Mouse (Mus musculus) hindbrain, embryonic 11.5 days (tissue): ENCODE results near the gene Cdh1. TPM values are rescaled to one million over a fixed set of nuclear protein-coding genes. Genes with fewer than 3 reads are reported as not detected.

Experiments
- ATAC-seq: fragments of 200-750 bp; cut with Nextera tagmentation; 2 replicates; pipeline ENCODE4 v1.8.0; 2017; ENCODE audit warnings: mild to moderate bottlenecking, moderate TSS enrichment, moderate library complexity; ENCODE audit not compliant: low FRiP score
- DNase-seq: peaks from one replicate; pipeline ENCODE4 v3.0.0-alpha.2; 2015; ENCODE audit warnings: low spot score
- H3K27ac ChIP-seq: fragments of 300-500 bp; sonication (generic); 2 replicates; pipeline ENCODE4 v1.5.1; 2014; ENCODE audit warnings: mild to moderate bottlenecking, low read depth, low read length
- H3K27me3 ChIP-seq: fragments of 300-500 bp; sonication (generic); 2 replicates; pipeline ENCODE4 v1.6.1; 2014; ENCODE audit warnings: mild to moderate bottlenecking, low read length, moderate library complexity, mixed read lengths; ENCODE audit not compliant: control insufficient read depth, insufficient read depth
- H3K36me3 ChIP-seq: fragments of 300-500 bp; sonication (generic); 2 replicates; pipeline ENCODE4 v1.6.1; 2014; ENCODE audit warnings: mild to moderate bottlenecking, low read length, moderate library complexity, mixed read lengths; ENCODE audit not compliant: control insufficient read depth, insufficient read depth
- H3K4me1 ChIP-seq: fragments of 300-500 bp; sonication (generic); replicated peaks from 2 replicates; pipeline ENCODE4 v1.6.1; 2014; ENCODE audit warnings: low read length, mixed read lengths; ENCODE audit not compliant: control insufficient read depth, insufficient read depth
- H3K4me2 ChIP-seq: fragments of 300-500 bp; sonication (generic); replicated peaks from 2 replicates; pipeline ENCODE4 v1.6.1; 2014; ENCODE audit warnings: mild to moderate bottlenecking, low read depth, low read length
- H3K4me3 ChIP-seq: fragments of 300-500 bp; sonication (generic); 2 replicates; pipeline ENCODE4 v1.5.1; 2014; ENCODE audit warnings: low read depth, low read length
- H3K9ac ChIP-seq: fragments of 300-500 bp; sonication (generic); 2 replicates; pipeline ENCODE4 v1.6.1; 2014; ENCODE audit warnings: low read depth, low read length
- H3K9me3 ChIP-seq: fragments of 300-500 bp; sonication (generic); 2 replicates; pipeline ENCODE4 v1.6.1; 2016; ENCODE audit warnings: low read length; ENCODE audit not compliant: control insufficient read depth
- WGBS: fragments of 180-500 bp; shearing (Covaris S2); extraction: QIAGEN DNeasy Blood & Tissue Kit; methylation state at CpG from one replicate; pipeline ENCODE4 v1.1.7; 2014; 5-methylcytosine and 5-hydroxymethylcytosine counted together
- polyA plus RNA-seq: library from polyadenylated mRNA; unstranded; fragments of >200 nt; fragmentation: Nextera tagmentation; extraction: Ambion mirVana; gene quantifications from 2 replicates; pipeline ENCODE4 v1.2.1, GENCODE M21; 2014

The Cdh1 gene
- polyA plus RNA-seq, 1 experiment from 2014 or later, result 6.7 TPM

DNA sequence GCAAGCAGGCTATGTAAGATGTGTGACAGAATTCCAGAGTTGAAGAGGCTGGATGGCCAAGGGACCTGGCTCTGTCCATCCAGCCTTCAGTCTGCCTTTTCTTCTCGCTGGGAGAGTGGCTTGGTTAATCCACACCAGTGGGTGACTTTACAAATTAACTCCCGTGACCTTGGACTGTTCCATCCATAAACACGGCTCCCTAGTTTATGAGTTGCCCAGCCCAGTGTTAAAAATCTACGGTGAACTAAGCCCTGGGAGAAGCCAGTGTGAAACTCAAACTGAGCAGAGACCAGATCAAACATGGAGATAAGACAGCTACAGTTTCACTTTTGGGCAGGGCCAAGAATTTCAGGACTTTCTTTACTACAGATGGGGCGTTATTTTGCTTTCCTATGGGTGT lies 19.9 kb downstream of the Cdh1 start:
- WGBS, result 79% methylated on average over 5 of the region's 5 CpGs
- no peak for DNase-seq
- H3K4me1 ChIP-seq, result 0 out of 2 replicates have a peak, but pooled peaks cover 6% of the 10 kb centered on the region

DNA sequence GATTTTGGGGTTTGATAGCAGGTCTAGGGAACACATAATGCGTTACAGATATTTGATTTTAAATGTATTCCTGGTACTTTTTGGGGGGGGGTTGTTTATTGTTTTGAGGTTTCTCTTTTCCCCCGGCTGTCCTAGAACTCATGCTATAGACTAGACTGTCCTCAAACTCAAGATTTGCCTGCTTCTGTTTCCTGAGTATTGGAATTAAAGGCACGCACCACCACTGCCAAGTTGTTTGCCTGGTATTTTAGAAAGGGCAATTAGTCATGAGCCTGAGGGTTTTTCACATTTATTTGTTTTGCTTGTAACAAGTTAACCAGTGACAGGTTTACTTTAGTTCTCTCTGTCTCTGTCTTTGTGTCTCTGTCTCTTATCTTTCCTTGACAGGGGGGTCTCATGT lies 20.3 kb downstream of the Cdh1 start:
- no peaks in the 10 kb centered on the region for H3K27me3 ChIP-seq
- 91% methylated on average over 3 of the region's 3 CpGs for WGBS
- no peak for ATAC-seq

More for the DNA sequence above, 19.9 kb downstream of the Cdh1 start:
- no peak for ATAC-seq
- H3K9ac ChIP-seq, result no peak overlapping the region
- H3K4me2 ChIP-seq, result no peak overlapping the region
- H3K27me3 ChIP-seq, result no peaks in the 10 kb centered on the region
- no peaks in the 10 kb centered on the region for H3K36me3 ChIP-seq
- no peak overlapping the region for H3K27ac ChIP-seq
- no peaks in the 10 kb centered on the region for H3K9me3 ChIP-seq
- no peak overlapping the region for H3K4me3 ChIP-seq

DNA sequence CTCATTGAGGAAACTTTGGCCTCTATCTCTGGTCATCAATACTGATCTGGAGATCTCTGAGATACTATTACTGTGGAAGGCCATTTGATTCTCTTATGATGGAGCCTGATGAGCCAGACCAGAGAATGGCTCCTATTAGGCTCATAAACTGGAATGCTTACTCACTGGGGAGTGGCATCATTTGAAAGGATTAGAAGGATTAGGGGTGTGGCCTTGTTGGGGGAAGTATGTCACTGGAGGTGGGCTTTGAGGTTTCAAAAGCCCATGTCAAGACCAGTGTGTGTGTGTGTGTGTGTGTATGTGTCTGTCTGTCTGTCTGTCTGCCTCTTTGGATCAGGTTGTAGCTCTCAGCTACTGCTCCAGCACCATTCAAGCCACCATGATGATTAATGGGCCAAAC lies 20.8 kb downstream of the Cdh1 start:
- H3K4me2 ChIP-seq, result no peak overlapping the region
- no peak for ATAC-seq
- 0 out of 2 replicates have a peak, but pooled peaks cover 6% of the 10 kb centered on the region for H3K4me1 ChIP-seq
- no peaks in the 10 kb centered on the region for H3K27me3 ChIP-seq
- no peaks in the 10 kb centered on the region for H3K9me3 ChIP-seq
- H3K36me3 ChIP-seq, result no peaks in the 10 kb centered on the region
- H3K27ac ChIP-seq, result no peak overlapping the region
- no peak overlapping the region for H3K9ac ChIP-seq
- DNase-seq, result no peak
- H3K4me3 ChIP-seq, result no peak overlapping the region

More for the DNA sequence above, 20.3 kb downstream of the Cdh1 start:
- Histone ChIP-seq H3K4me1 (0 out of 2 replicates have a peak, but pooled peaks cover 6% of the 10 kb centered on the region), H3K9me3 (no peaks in the 10 kb centered on the region), H3K27ac (no peak overlapping the region), H3K4me3 (no peak overlapping the region), H3K4me2 (no peak overlapping the region), H3K36me3 (no peaks in the 10 kb centered on the region), H3K9ac (no peak overlapping the region)
- no peak for DNase-seq

DNA sequence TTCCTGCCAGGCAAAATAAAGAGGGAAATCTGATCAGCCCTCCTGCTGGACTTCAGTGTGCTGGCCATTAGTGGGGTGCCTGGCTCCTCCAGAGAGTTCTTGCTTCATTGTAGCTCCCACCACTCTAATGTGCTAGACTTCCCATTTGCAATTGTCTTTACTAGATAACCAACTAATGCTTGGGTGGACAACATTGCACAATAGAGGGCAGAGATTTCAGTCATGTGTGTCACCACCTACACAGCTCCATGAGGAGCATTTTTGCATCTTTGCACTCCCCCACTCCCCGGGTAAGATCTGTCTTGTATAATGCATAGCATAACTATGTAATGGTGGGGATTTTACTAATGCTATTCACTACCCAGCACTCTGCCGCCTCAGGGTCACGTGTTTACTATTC lies 21.6 kb downstream of the Cdh1 start:
- H3K4me1 ChIP-seq, result 0 out of 2 replicates have a peak, but pooled peaks cover 2% of the 10 kb centered on the region
- H3K4me2 ChIP-seq, result no peak overlapping the region
- ATAC-seq, result no peak
- 93% methylated on average over 3 of the region's 3 CpGs for WGBS
- H3K9me3 ChIP-seq, result no peaks in the 10 kb centered on the region
- no peak overlapping the region for H3K4me3 ChIP-seq
- H3K27ac ChIP-seq, result no peak overlapping the region
- DNase-seq, result no peak
- H3K9ac ChIP-seq, result no peak overlapping the region
- H3K36me3 ChIP-seq, result no peaks in the 10 kb centered on the region
- H3K27me3 ChIP-seq, result no peaks in the 10 kb centered on the region

DNA sequence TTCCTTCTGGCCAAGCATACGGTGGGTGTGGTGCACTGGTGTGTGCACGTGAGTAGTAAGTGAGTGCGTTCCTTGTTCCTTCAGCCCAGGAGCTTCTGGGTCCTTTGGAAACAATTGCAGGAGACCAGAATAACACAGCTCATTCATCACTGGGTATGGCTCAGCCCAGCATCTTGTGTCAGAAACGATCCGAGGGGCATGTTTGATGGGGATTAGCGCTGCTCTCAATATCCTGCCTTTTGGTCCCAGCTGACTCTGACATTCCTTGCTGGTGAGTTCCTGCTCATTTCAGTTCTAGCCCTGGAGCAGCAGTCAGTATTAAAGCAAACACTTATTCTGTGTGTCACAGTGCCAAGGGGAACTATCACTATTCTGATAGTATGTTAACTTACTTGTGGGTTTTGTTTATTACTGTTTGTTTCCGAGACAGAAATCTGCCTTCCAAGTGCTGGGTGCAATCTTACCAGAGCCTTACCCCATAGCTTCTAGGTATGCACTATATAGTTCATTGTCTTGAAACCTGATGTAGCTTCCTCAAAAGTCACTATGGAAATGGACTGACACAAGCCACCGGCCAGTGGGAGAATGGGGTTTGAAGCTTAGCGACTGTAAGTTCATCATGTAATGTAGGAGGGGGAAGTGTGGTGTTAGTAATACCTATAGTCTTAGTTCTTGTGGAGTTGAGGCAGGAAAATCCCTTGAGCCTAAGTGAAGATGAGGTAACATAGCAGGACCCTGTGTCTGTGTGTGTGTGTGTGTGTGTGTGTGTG lies 23.1 kb downstream of the Cdh1 start:
- Histone ChIP-seq H3K4me1 (no peaks in the 10 kb centered on the region), H3K27ac (no peak overlapping the region), H3K27me3 (no peaks in the 10 kb centered on the region), H3K9me3 (no peaks in the 10 kb centered on the region), H3K4me2 (no peak overlapping the region), H3K4me3 (no peak overlapping the region), H3K9ac (no peak overlapping the region), H3K36me3 (no peaks in the 10 kb centered on the region)
- ATAC-seq (no peak), DNase-seq (no peak)
- WGBS, result 74% methylated on average over 9 of the region's 9 CpGs

DNA sequence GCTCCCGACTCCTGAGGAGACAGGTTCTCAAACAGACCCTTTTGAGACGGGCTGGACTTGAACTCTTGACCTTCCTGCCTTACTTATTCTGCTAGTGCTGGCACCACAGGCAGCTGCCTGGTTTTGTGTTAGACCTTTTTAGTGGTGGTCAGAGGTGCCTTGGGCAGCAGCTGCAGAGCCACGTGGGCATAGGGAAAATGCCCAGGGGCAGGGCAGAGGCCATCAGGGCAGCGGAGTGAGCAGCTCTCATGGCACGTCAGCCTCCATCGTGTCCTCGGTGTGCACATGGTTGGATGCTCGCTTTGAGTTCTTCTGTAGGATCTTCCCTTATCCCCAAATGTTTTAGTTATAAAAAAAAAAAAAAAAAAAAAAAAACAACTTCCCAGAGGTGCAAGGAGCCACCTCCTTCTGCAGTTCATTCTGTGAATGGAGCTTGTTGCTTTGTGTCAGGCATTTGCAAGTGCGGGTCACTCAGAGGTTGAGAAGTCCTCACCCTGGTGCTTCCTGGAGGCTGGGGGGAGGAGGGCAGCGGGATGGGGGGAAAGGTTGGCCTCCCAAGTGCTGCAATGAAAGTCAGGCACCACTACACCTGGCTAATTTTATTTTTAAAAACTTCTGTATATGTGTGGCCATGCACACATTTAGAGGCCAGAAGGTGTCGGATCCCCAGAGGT lies 25.3 kb downstream of the Cdh1 start:
- Histone ChIP-seq H3K9me3 (no peaks in the 10 kb centered on the region), H3K27ac (no peak overlapping the region), H3K4me2 (no peak overlapping the region), H3K4me3 (no peak overlapping the region), H3K4me1 (no peaks in the 10 kb centered on the region), H3K36me3 (no peaks in the 10 kb centered on the region), H3K27me3 (no peaks in the 10 kb centered on the region), H3K9ac (no peak overlapping the region)
- no peak for ATAC-seq
- 80% methylated on average over 11 of the region's 11 CpGs for WGBS
- no peak for DNase-seq

DNA sequence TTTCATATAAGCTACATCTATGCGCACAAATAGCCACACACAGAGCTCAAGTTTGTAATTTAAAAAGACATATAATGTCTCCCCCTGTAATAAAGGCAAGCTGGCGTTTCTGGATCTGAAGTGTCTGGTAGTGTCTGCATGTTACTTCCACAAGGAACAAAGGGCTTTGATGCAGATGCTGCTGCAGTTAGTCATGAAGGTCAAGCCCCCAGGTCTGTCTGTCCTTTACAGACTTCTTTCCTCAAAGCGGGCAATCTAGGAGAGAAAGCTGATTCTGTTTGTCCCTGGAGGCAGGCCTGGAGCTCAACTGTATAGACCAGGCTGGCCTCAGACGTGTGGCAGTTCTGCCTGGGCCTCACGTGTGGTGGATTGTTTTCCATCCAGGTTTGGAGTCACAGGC lies 26.3 kb downstream of the Cdh1 start:
- no peaks in the 10 kb centered on the region for H3K27me3 ChIP-seq
- H3K27ac ChIP-seq, result no peak overlapping the region
- DNase-seq (no peak), ATAC-seq (no peak)
- H3K36me3 ChIP-seq, result no peaks in the 10 kb centered on the region
- 70% methylated on average over 5 of the region's 5 CpGs for WGBS
- no peak overlapping the region for H3K4me2 ChIP-seq
- H3K9me3 ChIP-seq, result no peaks in the 10 kb centered on the region
- H3K4me3 ChIP-seq, result no peak overlapping the region
- no peak overlapping the region for H3K9ac ChIP-seq
- H3K4me1 ChIP-seq, result no peaks in the 10 kb centered on the region

DNA sequence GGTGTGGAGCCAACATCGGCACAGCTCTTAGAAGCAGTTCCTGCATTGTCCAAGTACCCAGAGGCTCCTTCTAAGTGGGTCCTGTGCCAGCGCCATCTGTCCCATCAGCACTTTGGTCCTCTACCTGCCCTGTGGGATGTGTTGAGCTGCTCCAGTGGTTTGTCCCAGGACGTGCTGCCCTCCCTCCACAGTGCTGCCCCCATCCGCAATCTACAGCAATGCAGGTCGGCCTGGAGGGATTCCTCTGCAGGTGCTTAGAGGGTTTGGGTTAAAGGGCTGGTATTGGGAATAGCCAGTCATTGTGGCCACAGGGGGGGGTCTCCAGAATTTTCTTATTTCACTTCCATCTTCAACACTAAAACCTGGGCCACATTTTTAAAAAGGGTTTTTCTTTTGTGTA lies 28.8 kb downstream of the Cdh1 start:
- Histone ChIP-seq H3K4me1 (no peaks in the 10 kb centered on the region), H3K4me2 (no peak overlapping the region), H3K36me3 (no peaks in the 10 kb centered on the region), H3K9ac (no peak overlapping the region), H3K27me3 (no peaks in the 10 kb centered on the region), H3K9me3 (no peaks in the 10 kb centered on the region), H3K27ac (no peak overlapping the region), H3K4me3 (no peak overlapping the region)
- WGBS, result 60% methylated on average over 5 of the region's 5 CpGs
- DNase-seq, result no peak
- no peak for ATAC-seq

DNA sequence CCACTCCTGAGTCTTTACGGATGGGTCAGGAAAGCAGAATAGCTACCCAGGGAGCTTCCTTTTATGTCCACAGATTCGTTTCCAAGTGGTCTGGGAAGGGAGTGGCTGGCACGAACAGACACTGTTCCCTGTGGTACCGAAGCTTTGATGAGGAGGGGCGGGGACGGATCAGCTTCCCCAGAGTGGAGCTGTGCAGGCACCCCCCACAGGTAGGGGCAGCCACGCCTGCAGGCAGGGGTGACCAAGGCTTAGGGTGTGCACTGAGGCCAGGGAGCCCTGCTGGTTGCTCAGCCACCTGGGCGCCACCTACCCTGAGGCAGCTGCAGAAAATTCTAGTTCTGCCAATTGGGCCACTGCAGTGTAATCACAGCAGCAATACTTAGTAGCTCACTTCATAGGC lies 29.5 kb downstream of the Cdh1 start:
- Histone ChIP-seq H3K4me1 (no peaks in the 10 kb centered on the region), H3K27ac (no peak overlapping the region), H3K4me3 (no peak overlapping the region), H3K27me3 (no peaks in the 10 kb centered on the region), H3K9ac (no peak overlapping the region), H3K9me3 (no peaks in the 10 kb centered on the region), H3K36me3 (no peaks in the 10 kb centered on the region), H3K4me2 (no peak overlapping the region)
- DNase-seq (no peak), ATAC-seq (no peak)
- 15% methylated on average over 8 of the region's 8 CpGs for WGBS
